Mouse (Mus musculus) liver, adult 2 months (tissue): ENCODE measurements around the gene Vwa2. TPM values are rescaled to one million over a fixed set of nuclear protein-coding genes. Genes with fewer than 3 reads are reported as not detected.
A peak's percentile ranks its signal among the peaks of the same experiment; 100 is the strongest.

Experiments used
- DNase-seq: peaks from one replicate; pipeline ENCODE4 v3.0.0-alpha.2; 2011; ENCODE audit warnings: low read depth, low spot score; ENCODE audit errors: extremely low read depth
- H3K27ac ChIP-seq: fragments of 200-500 bp; replicated peaks from 2 replicates; pipeline ENCODE4 v1.5.1; 2012; ENCODE audit warnings: low read depth, mild to moderate bottlenecking, control low read depth, inconsistent platforms, low read length; ENCODE audit not compliant: insufficient read depth
- H3K27me3 ChIP-seq: fragments of 200-500 bp; 2 replicates; pipeline ENCODE4 v1.6.1; 2012; ENCODE audit warnings: mild to moderate bottlenecking, moderate library complexity, low read length, inconsistent platforms; ENCODE audit not compliant: control insufficient read depth, insufficient read depth
- H3K36me3 ChIP-seq: fragments of 200-500 bp; 2 replicates; pipeline ENCODE4 v1.6.1; 2012; ENCODE audit warnings: low read length, inconsistent platforms; ENCODE audit not compliant: control insufficient read depth, insufficient read depth
- H3K4me1 ChIP-seq: fragments of 200-500 bp; 2 replicates; pipeline ENCODE4 v1.6.1; 2011; ENCODE audit warnings: low read length; ENCODE audit not compliant: control insufficient read depth, insufficient read depth
- H3K4me3 ChIP-seq: fragments of 200-500 bp; 2 replicates; pipeline ENCODE4 v1.5.1; 2011; ENCODE audit warnings: low read depth, mild to moderate bottlenecking, control low read depth, low read length, moderate library complexity; ENCODE audit not compliant: insufficient read depth
- H3K79me2 ChIP-seq: fragments of 200-500 bp; 2 replicates; pipeline ENCODE4 v1.6.1; 2012; ENCODE audit warnings: inconsistent platforms, mild to moderate bottlenecking, low read length, moderate library complexity; ENCODE audit not compliant: control insufficient read depth, insufficient read depth
- H3K9ac ChIP-seq: fragments of 200-500 bp; 2 replicates; pipeline ENCODE4 v1.6.1; 2012; ENCODE audit warnings: low read depth, mild to moderate bottlenecking, control low read depth, inconsistent platforms, low read length
- CTCF ChIP-seq: fragments of 200-500 bp; IDR thresholded peaks from 2 replicates; pipeline ENCODE4 v1.5.1; 2011; ENCODE audit warnings: low read depth, low read length, control low read depth
- POLR2A ChIP-seq: fragments of 200-500 bp; IDR thresholded peaks from 2 replicates; pipeline ENCODE4 v1.6.1; 2011; ENCODE audit warnings: low read length, control low read depth; ENCODE audit not compliant: insufficient read depth; ENCODE audit errors: extremely low read depth
- WGBS: fragments of 180-500 bp; shearing (Covaris S2); methylation state at CpG from one replicate; pipeline ENCODE4 v1.1.7; 2018; 5-methylcytosine and 5-hydroxymethylcytosine counted together
- polyA plus RNA-seq: library from polyadenylated mRNA; depleted of rRNA; stranded (reverse); fragments of >200 nt; gene quantifications from 2 replicates; pipeline ENCODE4 v1.2.3, GENCODE M21; 2012
- total RNA-seq: library from RNA; depleted of rRNA; stranded (reverse); fragments of >200 nt; gene quantifications from 2 replicates; pipeline ENCODE4 v1.2.3, GENCODE M21; 2014

The Vwa2 gene
- total and polyA plus RNA-seq, 2 experiments = not detected

DNA sequence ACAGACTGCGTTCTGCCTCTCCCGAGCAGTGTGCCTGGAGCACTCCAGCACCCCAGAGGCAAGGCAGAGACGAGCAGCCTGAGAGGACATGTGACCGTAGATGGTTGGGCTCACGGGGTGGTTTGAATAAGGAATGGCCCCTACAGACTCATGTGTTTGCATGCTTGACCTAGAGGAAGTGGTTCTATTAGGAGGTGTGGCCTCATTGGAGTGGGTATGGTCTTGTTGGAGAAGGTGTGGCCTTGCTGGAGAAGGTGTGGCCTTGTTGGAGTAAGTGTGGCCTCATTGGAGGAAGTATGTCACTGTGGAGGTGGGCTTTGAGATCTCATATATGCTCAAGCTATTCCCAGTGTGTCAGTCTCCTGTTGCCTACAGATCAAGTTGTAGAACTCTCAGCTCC lies 63.9 kb downstream of the Vwa2 start:
- H3K36me3 ChIP-seq = no peaks in the 10 kb centered on the region
- TF ChIP-seq POLR2A (no peak), CTCF (no peak)
- no peak for DNase-seq
- WGBS = 95% methylated on average over 5 of the region's 5 CpGs
- H3K27me3 ChIP-seq = no peaks in the 10 kb centered on the region
- no peaks in the 10 kb centered on the region for H3K79me2 ChIP-seq
- no peak overlapping the region for H3K4me3 ChIP-seq
- H3K27ac ChIP-seq = no peak overlapping the region
- no peak overlapping the region for H3K9ac ChIP-seq
- no peaks in the 10 kb centered on the region for H3K4me1 ChIP-seq

GRCm38 (mm10) chr19:56939826-56940225 lies 65.8 kb downstream of the Vwa2 start:
- Histone ChIP-seq H3K27ac (no peak overlapping the region), H3K79me2 (no peaks in the 10 kb centered on the region), H3K27me3 (no peaks in the 10 kb centered on the region), H3K9ac (no peak overlapping the region), H3K4me3 (no peak overlapping the region), H3K36me3 (no peaks in the 10 kb centered on the region), H3K4me1 (no peaks in the 10 kb centered on the region)
- TF ChIP-seq CTCF (no peak), POLR2A (no peak)
- 83% methylated on average over 9 of the region's 9 CpGs for WGBS
- no peak for DNase-seq

GRCm38 (mm10) chr19:56940507-56940906 lies 66.5 kb downstream of the Vwa2 start:
- no peaks in the 10 kb centered on the region for H3K79me2 ChIP-seq
- no peak overlapping the region for H3K9ac ChIP-seq
- no peak overlapping the region for H3K27ac ChIP-seq
- no peak for TF ChIP-seq CTCF
- TF ChIP-seq POLR2A = no peak
- no peaks in the 10 kb centered on the region for H3K27me3 ChIP-seq
- 87% methylated on average over 11 of the region's 11 CpGs for WGBS
- no peaks in the 10 kb centered on the region for H3K36me3 ChIP-seq
- H3K4me3 ChIP-seq = no peak overlapping the region
- peak; percentile 2 for DNase-seq
- H3K4me1 ChIP-seq = no peaks in the 10 kb centered on the region

- no peaks in the 10 kb centered on the region for H3K36me3 ChIP-seq
- no peaks in the 10 kb centered on the region for H3K27me3 ChIP-seq
- no peak overlapping the region for H3K9ac ChIP-seq
- 91% methylated on average over 7 of the region's 7 CpGs for WGBS
- no peak for DNase-seq
- TF ChIP-seq CTCF (no peak), POLR2A (no peak)
- no peak overlapping the region for H3K27ac ChIP-seq
- no peaks in the 10 kb centered on the region for H3K79me2 ChIP-seq
- no peak overlapping the region for H3K4me3 ChIP-seq
- H3K4me1 ChIP-seq = no peaks in the 10 kb centered on the region
Measured at GRCm38 (mm10) chr19:56942216-56942615, 68.2 kb downstream of the Vwa2 start.

DNA sequence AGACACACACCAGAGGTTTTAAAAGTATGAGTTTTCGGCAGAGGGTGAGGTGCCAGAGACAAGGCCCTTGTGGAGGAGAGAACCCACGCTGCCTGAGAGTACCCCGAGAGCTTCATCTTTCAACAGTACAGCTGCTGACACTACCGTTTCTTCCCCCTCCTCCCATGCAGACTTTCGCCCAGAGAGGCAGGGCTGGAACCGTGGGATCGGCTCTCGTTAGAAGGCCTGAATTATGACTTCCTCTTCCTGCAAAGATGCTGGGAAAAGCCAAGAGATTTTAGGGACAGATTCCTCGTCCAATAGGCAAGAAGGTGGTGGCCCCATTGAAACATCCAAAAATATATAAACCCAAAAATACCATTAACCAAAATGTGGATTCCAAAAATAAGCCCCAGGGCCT lies 70.2 kb downstream of the Vwa2 start:
- H3K27ac ChIP-seq = no peak overlapping the region
- no peak overlapping the region for H3K4me3 ChIP-seq
- no peaks in the 10 kb centered on the region for H3K36me3 ChIP-seq
- WGBS = 74% methylated on average over 9 of the region's 9 CpGs
- H3K9ac ChIP-seq = no peak overlapping the region
- no peaks in the 10 kb centered on the region for H3K4me1 ChIP-seq
- no peak for TF ChIP-seq POLR2A
- no peak for TF ChIP-seq CTCF
- no peaks in the 10 kb centered on the region for H3K79me2 ChIP-seq
- H3K27me3 ChIP-seq = no peaks in the 10 kb centered on the region
- no peak for DNase-seq

DNA sequence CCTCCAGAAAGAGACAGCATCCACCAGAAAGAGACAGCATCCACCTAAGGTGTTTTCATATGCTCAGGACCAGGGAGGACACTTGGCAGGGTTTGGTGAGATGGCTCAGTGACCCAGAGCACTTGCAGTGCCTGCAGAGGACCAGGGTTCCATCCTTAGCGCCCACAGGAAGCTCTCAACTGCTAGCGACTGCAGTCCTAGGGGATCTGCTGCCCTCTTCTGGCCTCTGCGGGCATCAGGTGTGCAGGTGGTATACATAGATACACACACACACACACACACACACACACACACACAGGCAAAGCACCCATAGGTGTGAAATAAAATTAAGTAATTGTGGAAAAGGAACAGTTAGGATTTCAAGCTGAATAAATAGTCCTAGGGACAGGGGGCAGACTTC lies 70.8 kb downstream of the Vwa2 start:
- TF ChIP-seq CTCF (no peak), POLR2A (no peak)
- Histone ChIP-seq H3K27me3 (no peaks in the 10 kb centered on the region), H3K27ac (no peak overlapping the region), H3K36me3 (no peaks in the 10 kb centered on the region), H3K9ac (no peak overlapping the region), H3K79me2 (no peaks in the 10 kb centered on the region), H3K4me3 (no peak overlapping the region), H3K4me1 (no peaks in the 10 kb centered on the region)
- WGBS = 98% methylated on average over 3 of the region's 3 CpGs
- DNase-seq = no peak
